Mouse (Mus musculus): ENCODE results near the gene Gal3st3. TPM values are rescaled to one million over a fixed set of nuclear protein-coding genes. Genes with fewer than 3 reads are reported as not detected.

Gene Gal3st3
- polyA plus RNA-seq, 1 experiment from 2014 or later: 17.2 TPM

- H3K36me3 ChIP-seq (ENCODE audit: control insufficient read depth, insufficient read depth, low read length): peaks cover 11% of the 10 kb centered on the region; the same call in 1 of the 2 replicates
- peak within 1 kb of the TSS; percentile 90 for H3K4me3 ChIP-seq (ENCODE audit: low read depth, low read length)
- ATAC-seq (replicated peaks; ENCODE audit: low FRiP score): peak; percentile 91
- H3K4me2 ChIP-seq (ENCODE audit: low read depth, low read length, severe bottlenecking): peak within 1 kb of the TSS; percentile 96
- no peaks in the 10 kb centered on the region for H3K27me3 ChIP-seq (ENCODE audit: control insufficient read depth, insufficient read depth, low read length)
- WGBS: under 1% methylated on average over 56 of the region's 97 CpGs
- peaks cover 5% of the 10 kb centered on the region; the same call in 1 of the 2 replicates for H3K4me1 ChIP-seq (replicated peaks; ENCODE audit: control insufficient read depth, insufficient read depth, low read length)
- DNase-seq (ENCODE audit: low spot score): peak; percentile 95
- peak within 1 kb of the TSS; percentile 89 for H3K9ac ChIP-seq (ENCODE audit: low read length)
- peak within 1 kb of the TSS; percentile 75 for H3K27ac ChIP-seq (ENCODE audit: low read depth, low read length)
- H3K9me3 ChIP-seq (ENCODE audit: control insufficient read depth, low read length): no peaks in the 10 kb centered on the region
Observed at GRCm38 (mm10) chr19:5272801-5273733, 25.1 kb upstream of the Gal3st3 start, which contains the start of gene Pacs1. TSS of gene Pacs1 (minus strand) at chr19:5273119.

- no peaks in the 10 kb centered on the region for H3K27me3 ChIP-seq (ENCODE audit: control insufficient read depth, insufficient read depth, low read length)
- H3K9me3 ChIP-seq (ENCODE audit: control insufficient read depth, low read length): no peaks in the 10 kb centered on the region
- H3K27ac ChIP-seq (ENCODE audit: low read depth, low read length): peak overlapping the region; percentile 75; the same call in 1 of the 2 replicates
- H3K4me2 ChIP-seq (ENCODE audit: low read depth, low read length, severe bottlenecking): no peak overlapping the region; the same call in 1 of the 2 replicates
- no peak overlapping the region for H3K4me3 ChIP-seq (ENCODE audit: low read depth, low read length)
- no peak for DNase-seq (ENCODE audit: low spot score)
- H3K4me1 ChIP-seq (replicated peaks; ENCODE audit: control insufficient read depth, insufficient read depth, low read length): peaks cover 5% of the 10 kb centered on the region; the same call in 1 of the 2 replicates
- H3K9ac ChIP-seq (ENCODE audit: low read length): peak overlapping the region; percentile 3; the same call in 1 of the 2 replicates
- ATAC-seq (replicated peaks; ENCODE audit: low FRiP score): no peak
- peaks cover 12% of the 10 kb centered on the region; the same call in 1 of the 2 replicates for H3K36me3 ChIP-seq (ENCODE audit: control insufficient read depth, insufficient read depth, low read length)
- 80% methylated on average over 4 of the region's 4 CpGs for WGBS
Observed at GRCm38 (mm10) chr19:5273916-5274315, 24.2 kb upstream of the Gal3st3 start.

- Histone ChIP-seq H3K4me1 (replicated peaks; ENCODE audit: control insufficient read depth, insufficient read depth, low read length) (peaks cover 5% of the 10 kb centered on the region; the same call in 1 of the 2 replicates), H3K36me3 (ENCODE audit: control insufficient read depth, insufficient read depth, low read length) (peaks cover 16% of the 10 kb centered on the region; the same call in 1 of the 2 replicates), H3K4me3 (ENCODE audit: low read depth, low read length) (no peak overlapping the region), H3K4me2 (ENCODE audit: low read depth, low read length, severe bottlenecking) (no peak overlapping the region), H3K27ac (ENCODE audit: low read depth, low read length) (no peak overlapping the region), H3K9me3 (ENCODE audit: control insufficient read depth, low read length) (no peaks in the 10 kb centered on the region), H3K9ac (ENCODE audit: low read length) (no peak overlapping the region), H3K27me3 (ENCODE audit: control insufficient read depth, insufficient read depth, low read length) (no peaks in the 10 kb centered on the region)
- WGBS: 94% methylated on average over 13 of the region's 13 CpGs
- no peak for ATAC-seq (replicated peaks; ENCODE audit: low FRiP score)
- DNase-seq (ENCODE audit: low spot score): no peak
Observed at GRCm38 (mm10) chr19:5274641-5275040, 23.5 kb upstream of the Gal3st3 start.

- H3K4me3 ChIP-seq (ENCODE audit: low read depth, low read length): no peak overlapping the region
- no peaks in the 10 kb centered on the region for H3K9me3 ChIP-seq (ENCODE audit: control insufficient read depth, low read length)
- H3K4me2 ChIP-seq (ENCODE audit: low read depth, low read length, severe bottlenecking): no peak overlapping the region
- H3K4me1 ChIP-seq (replicated peaks; ENCODE audit: control insufficient read depth, insufficient read depth, low read length): peaks cover 5% of the 10 kb centered on the region; the same call in 1 of the 2 replicates
- no peak for ATAC-seq (replicated peaks; ENCODE audit: low FRiP score)
- H3K27ac ChIP-seq (ENCODE audit: low read depth, low read length): no peak overlapping the region
- no peak overlapping the region for H3K9ac ChIP-seq (ENCODE audit: low read length)
- H3K27me3 ChIP-seq (ENCODE audit: control insufficient read depth, insufficient read depth, low read length): no peaks in the 10 kb centered on the region
- H3K36me3 ChIP-seq (ENCODE audit: control insufficient read depth, insufficient read depth, low read length): peaks cover 16% of the 10 kb centered on the region; the same call in 1 of the 2 replicates
- WGBS: 92% methylated on average over 5 of the region's 5 CpGs
- no peak for DNase-seq (ENCODE audit: low spot score)
Observed at GRCm38 (mm10) chr19:5275736-5276135, 22.4 kb upstream of the Gal3st3 start.

GRCm38 (mm10) chr19:5276531-5276930 is 21.6 kb upstream of the Gal3st3 start:
- H3K36me3 ChIP-seq (ENCODE audit: control insufficient read depth, insufficient read depth, low read length): peaks cover 16% of the 10 kb centered on the region; the same call in 1 of the 2 replicates
- ATAC-seq (replicated peaks; ENCODE audit: low FRiP score) (no peak), DNase-seq (ENCODE audit: low spot score) (no peak)
- H3K4me2 ChIP-seq (ENCODE audit: low read depth, low read length, severe bottlenecking): no peak overlapping the region
- H3K4me3 ChIP-seq (ENCODE audit: low read depth, low read length): no peak overlapping the region
- H3K27ac ChIP-seq (ENCODE audit: low read depth, low read length): no peak overlapping the region
- H3K27me3 ChIP-seq (ENCODE audit: control insufficient read depth, insufficient read depth, low read length): no peaks in the 10 kb centered on the region
- no peaks in the 10 kb centered on the region for H3K9me3 ChIP-seq (ENCODE audit: control insufficient read depth, low read length)
- no peak overlapping the region for H3K9ac ChIP-seq (ENCODE audit: low read length)
- H3K4me1 ChIP-seq (replicated peaks; ENCODE audit: control insufficient read depth, insufficient read depth, low read length): peaks cover 5% of the 10 kb centered on the region; the same call in 1 of the 2 replicates
- WGBS: 81% methylated on average over 2 of the region's 2 CpGs

GRCm38 (mm10) chr19:5277140-5277539 is 21.0 kb upstream of the Gal3st3 start:
- no peak overlapping the region for H3K4me3 ChIP-seq (ENCODE audit: low read depth, low read length)
- no peak overlapping the region for H3K4me2 ChIP-seq (ENCODE audit: low read depth, low read length, severe bottlenecking)
- H3K27me3 ChIP-seq (ENCODE audit: control insufficient read depth, insufficient read depth, low read length): no peaks in the 10 kb centered on the region
- H3K4me1 ChIP-seq (replicated peaks; ENCODE audit: control insufficient read depth, insufficient read depth, low read length): peaks cover under 1% of the 10 kb centered on the region; the same call in 1 of the 2 replicates
- H3K9me3 ChIP-seq (ENCODE audit: control insufficient read depth, low read length): no peaks in the 10 kb centered on the region
- no peak for ATAC-seq (replicated peaks; ENCODE audit: low FRiP score)
- H3K36me3 ChIP-seq (ENCODE audit: control insufficient read depth, insufficient read depth, low read length): peaks cover 16% of the 10 kb centered on the region; the same call in 1 of the 2 replicates
- no peak for DNase-seq (ENCODE audit: low spot score)
- no peak overlapping the region for H3K27ac ChIP-seq (ENCODE audit: low read depth, low read length)
- no peak overlapping the region for H3K9ac ChIP-seq (ENCODE audit: low read length)
- 91% methylated on average over 3 of the region's 3 CpGs for whole genome bisulfite sequencing

- 91% methylated on average over 8 of the region's 8 CpGs for WGBS
- no peak overlapping the region for H3K27ac ChIP-seq (ENCODE audit: low read depth, low read length)
Observed at GRCm38 (mm10) chr19:5278381-5278780, 19.8 kb upstream of the Gal3st3 start.

GRCm38 (mm10) chr19:5294972-5295735 is 3.0 kb upstream of the Gal3st3 start, which contains the start of gene Sf3b2:
TSS of gene Sf3b2 (minus strand) at chr19:5295455.
- H3K4me1 ChIP-seq (replicated peaks; ENCODE audit: control insufficient read depth, insufficient read depth, low read length): peaks cover 8% of the 10 kb centered on the region
- H3K36me3 ChIP-seq (ENCODE audit: control insufficient read depth, insufficient read depth, low read length): peaks cover 14% of the 10 kb centered on the region
- peak; percentile 93 for ATAC-seq (replicated peaks; ENCODE audit: low FRiP score)
- H3K27me3 ChIP-seq (ENCODE audit: control insufficient read depth, insufficient read depth, low read length): no peaks in the 10 kb centered on the region
- H3K27ac ChIP-seq (ENCODE audit: low read depth, low read length): peak within 1 kb of the TSS; percentile 81
- no peaks in the 10 kb centered on the region for H3K9me3 ChIP-seq (ENCODE audit: control insufficient read depth, low read length)
- peak within 1 kb of the TSS; percentile 89 for H3K9ac ChIP-seq (ENCODE audit: low read length)
- peak within 1 kb of the TSS; percentile 88 for H3K4me3 ChIP-seq (ENCODE audit: low read depth, low read length)
- peak; percentile 98 for DNase-seq (ENCODE audit: low spot score)
- under 1% methylated on average over 46 of the region's 46 CpGs for WGBS
- peak within 1 kb of the TSS; percentile 68 for H3K4me2 ChIP-seq (ENCODE audit: low read depth, low read length, severe bottlenecking)

More at GRCm38 (mm10) chr19:5278381-5278780, 19.8 kb upstream of the Gal3st3 start:
- H3K9ac ChIP-seq (ENCODE audit: low read length): no peak overlapping the region
- ATAC-seq (replicated peaks; ENCODE audit: low FRiP score) (no peak), DNase-seq (ENCODE audit: low spot score) (no peak)
- H3K27me3 ChIP-seq (ENCODE audit: control insufficient read depth, insufficient read depth, low read length): no peaks in the 10 kb centered on the region
- H3K4me3 ChIP-seq (ENCODE audit: low read depth, low read length): no peak overlapping the region
- no peak overlapping the region for H3K4me2 ChIP-seq (ENCODE audit: low read depth, low read length, severe bottlenecking)
- no peaks in the 10 kb centered on the region for H3K9me3 ChIP-seq (ENCODE audit: control insufficient read depth, low read length)
- peaks cover 22% of the 10 kb centered on the region; the same call in 1 of the 2 replicates for H3K36me3 ChIP-seq (ENCODE audit: control insufficient read depth, insufficient read depth, low read length)
- H3K4me1 ChIP-seq (replicated peaks; ENCODE audit: control insufficient read depth, insufficient read depth, low read length): no peaks in the 10 kb centered on the region; the same call in 1 of the 2 replicates
